Mouse (Mus musculus) CH12.LX (cell line): ENCODE results near the gene Mmrn2. TPM values are rescaled to one million over a fixed set of nuclear protein-coding genes. Genes with fewer than 3 reads are reported as not detected.

ENCODE experiments used
- DNase-seq: peaks from one replicate; pipeline ENCODE4 v3.0.0-alpha.2; 2013; ENCODE audit errors: extremely low read depth
- H3K27ac ChIP-seq: 2 replicates; pipeline ENCODE4 v1.5.1; 2012; ENCODE audit warnings: low read depth, mild to moderate bottlenecking, control low read depth, moderate library complexity; ENCODE audit not compliant: insufficient read depth
- H3K27me3 ChIP-seq: replicated peaks from 2 replicates; pipeline ENCODE3; 2012; ENCODE audit warnings: inconsistent platforms
- H3K36me3 ChIP-seq, 2 experiments: replicated peaks in 1 of 2; 2 replicates each; pipeline versions ENCODE3 to v1.6.1; 2012; ENCODE audit warnings: inconsistent platforms in 1 of 2, low read length in 1 of 2, mild to moderate bottlenecking in 1 of 2, mixed read lengths in 1 of 2, moderate library complexity in 1 of 2; ENCODE audit not compliant: control insufficient read depth in 1 of 2, insufficient read depth in 1 of 2
- H3K4me1 ChIP-seq, 2 experiments: 2 replicates each; pipeline ENCODE4 v1.6.1; 2012; ENCODE audit warnings: inconsistent platforms in 1 of 2, moderate library complexity in 1 of 2; ENCODE audit not compliant: insufficient read depth in 2 of 2, control insufficient read depth in 1 of 2
- H3K4me2 ChIP-seq: 2 replicates; pipeline ENCODE4 v1.6.1; 2012; ENCODE audit warnings: low read depth, mild to moderate bottlenecking, control low read depth; ENCODE audit not compliant: poor library complexity, insufficient read depth, severe bottlenecking
- H3K4me3 ChIP-seq, 3 experiments: fragments of 150-350 bp in 1 of 3; sonication (generic) in 1 of 3; replicated peaks in 1 of 3; 2 replicates each; pipeline versions ENCODE3 to v1.5.1; 2011 to 2012; ENCODE audit warnings: low read depth in 2 of 3, low read length in 2 of 3, mild to moderate bottlenecking in 2 of 3, moderate library complexity in 2 of 3, control low read depth in 1 of 3, improper control_type of control experiment in 1 of 3, inconsistent platforms in 1 of 3, mixed read lengths in 1 of 3; ENCODE audit not compliant: poor library complexity in 1 of 3
- H3K79me2 ChIP-seq: replicated peaks from 2 replicates; pipeline ENCODE4 v1.6.1; 2012; ENCODE audit warnings: mild to moderate bottlenecking, moderate library complexity; ENCODE audit not compliant: control insufficient read depth, poor library complexity, insufficient read depth, severe bottlenecking; ENCODE audit errors: extremely low read depth
- H3K9ac ChIP-seq: 2 replicates; pipeline ENCODE4 v1.6.1; 2012; ENCODE audit warnings: low read depth, mild to moderate bottlenecking, control low read depth, moderate library complexity; ENCODE audit not compliant: insufficient read depth
- H3K9me3 ChIP-seq: replicated peaks from 2 replicates; pipeline ENCODE3; 2012; ENCODE audit warnings: low read length, inconsistent platforms, mixed read lengths
- BHLHE40 ChIP-seq: IDR thresholded peaks from 2 replicates; pipeline ENCODE4 v1.6.1; 2011; ENCODE audit warnings: mild to moderate bottlenecking, low read depth, low read length, improper control_type of control experiment
- CHD2 ChIP-seq: IDR thresholded peaks from 2 replicates; pipeline ENCODE4 v1.6.1; 2011; ENCODE audit warnings: low read length, improper control_type of control experiment
- CTCF ChIP-seq, 2 experiments: IDR thresholded peaks in 1 of 2; conservative IDR thresholded peaks in 1 of 2; 2 replicates each; pipeline ENCODE4 v1.5.1; 2011 to 2012; ENCODE audit warnings: low read depth in 2 of 2, low read length in 2 of 2, improper control_type of control experiment in 1 of 2, inconsistent platforms in 1 of 2, mild to moderate bottlenecking in 1 of 2, moderate library complexity in 1 of 2
- EP300 ChIP-seq: IDR thresholded peaks from 2 replicates; pipeline ENCODE4 v1.6.1; 2011; ENCODE audit warnings: low read length, improper control_type of control experiment
- ETS1 ChIP-seq: conservative IDR thresholded peaks from 2 replicates; pipeline ENCODE4 v1.6.1; 2012; ENCODE audit warnings: low read depth, mild to moderate bottlenecking, inconsistent platforms, low read length, improper control_type of control experiment, moderate library complexity
- GABPA ChIP-seq: IDR thresholded peaks from 2 replicates; pipeline ENCODE4 v1.6.1; 2012; ENCODE audit warnings: low read depth, low read length, improper control_type of control experiment, inconsistent platforms; ENCODE audit not compliant: insufficient replicate concordance
- HCFC1 ChIP-seq: IDR thresholded peaks from 2 replicates; pipeline ENCODE4 v1.6.1; 2012; ENCODE audit warnings: low read depth, mild to moderate bottlenecking, inconsistent platforms, low read length, improper control_type of control experiment
- JUN ChIP-seq: IDR thresholded peaks from 2 replicates; pipeline ENCODE4 v1.6.1; 2011; ENCODE audit warnings: low read depth, mild to moderate bottlenecking, low read length, improper control_type of control experiment, moderate library complexity; ENCODE audit not compliant: insufficient read depth
- JUND ChIP-seq: conservative IDR thresholded peaks from 2 replicates; pipeline ENCODE4 v1.6.1; 2011; ENCODE audit warnings: low read depth, low read length, improper control_type of control experiment
- KAT2A ChIP-seq: IDR thresholded peaks from 2 replicates; pipeline ENCODE4 v1.6.1; 2012; ENCODE audit warnings: low read length, improper control_type of control experiment, inconsistent platforms; ENCODE audit not compliant: insufficient replicate concordance
- MAFK ChIP-seq: IDR thresholded peaks from 2 replicates; pipeline ENCODE4 v1.6.1; 2011; ENCODE audit warnings: low read length, improper control_type of control experiment; ENCODE audit not compliant: insufficient replicate concordance
- MAX ChIP-seq: IDR thresholded peaks from 2 replicates; pipeline ENCODE4 v1.6.1; 2011; ENCODE audit warnings: low read length, improper control_type of control experiment
- MYC ChIP-seq: IDR thresholded peaks from 2 replicates; pipeline ENCODE4 v1.6.1; 2011; ENCODE audit warnings: low read depth, mild to moderate bottlenecking, improper control_type of control experiment, low read length
- POLR2A ChIP-seq: IDR thresholded peaks from 2 replicates; pipeline ENCODE4 v1.6.1; 2011; ENCODE audit warnings: low read depth, mild to moderate bottlenecking, improper control_type of control experiment, low read length
- POLR2AphosphoS2 ChIP-seq: IDR thresholded peaks from 2 replicates; pipeline ENCODE4 v1.6.1; 2011; ENCODE audit warnings: low read depth, low read length, improper control_type of control experiment
- RAD21 ChIP-seq: IDR thresholded peaks from 2 replicates; pipeline ENCODE4 v1.6.1; 2011; ENCODE audit warnings: low read depth, mild to moderate bottlenecking, low read length, improper control_type of control experiment, moderate library complexity
- RCOR1 ChIP-seq: conservative IDR thresholded peaks from 2 replicates; pipeline ENCODE4 v1.6.1; 2012; ENCODE audit warnings: low read depth, mild to moderate bottlenecking, inconsistent platforms, low read length, improper control_type of control experiment
- SIN3A ChIP-seq: IDR thresholded peaks from 2 replicates; pipeline ENCODE4 v1.6.1; 2012; ENCODE audit warnings: low read length, improper control_type of control experiment, inconsistent platforms
- SMC3 ChIP-seq: IDR thresholded peaks from 2 replicates; pipeline ENCODE4 v1.6.1; 2011; ENCODE audit warnings: low read depth, low read length, improper control_type of control experiment
- TCF12 ChIP-seq: IDR thresholded peaks from 2 replicates; pipeline ENCODE4 v1.6.1; 2014; ENCODE audit warnings: low read depth, mild to moderate bottlenecking, inconsistent platforms, low read length, improper control_type of control experiment
- UBTF ChIP-seq: IDR thresholded peaks from 2 replicates; pipeline ENCODE4 v1.6.1; 2012; ENCODE audit warnings: low read depth, mild to moderate bottlenecking, inconsistent platforms, low read length, improper control_type of control experiment, moderate library complexity
- ZC3H11A ChIP-seq: IDR thresholded peaks from 2 replicates; pipeline ENCODE4 v1.6.1; 2012; ENCODE audit warnings: low read depth, mild to moderate bottlenecking, inconsistent platforms, low read length, improper control_type of control experiment
- ZKSCAN1 ChIP-seq: IDR thresholded peaks from 2 replicates; pipeline ENCODE4 v1.6.1; 2012; ENCODE audit warnings: low read depth, inconsistent platforms, low read length, improper control_type of control experiment, borderline replicate concordance
- ZMIZ1 ChIP-seq: IDR thresholded peaks from 2 replicates; pipeline ENCODE4 v1.6.1; 2012; ENCODE audit warnings: low read depth, mild to moderate bottlenecking, inconsistent platforms, low read length, improper control_type of control experiment
- ZNF384 ChIP-seq: IDR thresholded peaks from 2 replicates; pipeline ENCODE4 v1.6.1; 2012; ENCODE audit warnings: low read depth, low read length, improper control_type of control experiment, inconsistent platforms
- dilution Hi-C: fragments of 300-500 bp; cut with MboI; formaldehyde crosslinking; loops from 2 replicates; pipeline ENCODE4 v1.14.3; 2020; ENCODE audit warnings: low sequenced_read_pairs; ENCODE audit not compliant: extremely low pct_unique_long_range_greater_than_20kb, extremely low pct_ligation_motif_present
- in situ Hi-C: fragments of 300-500 bp; cut with MboI; formaldehyde crosslinking; loops from 3 replicates; pipeline ENCODE4 v1.14.3; 2019; ENCODE audit warnings: low sequenced_read_pairs, low pct_ligation_motif_present, low pct_unique_long_range_greater_than_20kb, mixed read lengths
- polyA plus RNA-seq: library from polyadenylated mRNA; unstranded; fragments of >175 nt; gene quantifications from 2 replicates; pipeline ENCODE4 v1.2.1, GENCODE M21; 2012; ENCODE audit warnings: low read depth; ENCODE audit not compliant: insufficient read length
- total RNA-seq, 2 experiments: library from RNA; depleted of rRNA; stranded (reverse); fragments of 300-350 nt in 1 of 2; fragments of >200 nt in 1 of 2; gene quantifications; 2 replicates each; pipeline ENCODE4 v1.2.3; 2012 to 2014

Mmrn2 gene
- total and polyA plus RNA-seq, 3 experiments: 0.06 TPM; not detected in 2

GRCm38 (mm10) chr14:34348301-34348700 lies 27.0 kb upstream of the Mmrn2 start:
- no peak overlapping the region for H3K27ac ChIP-seq
- dilution Hi-C loops: no loop called here
- H3K4me3 ChIP-seq: no peak overlapping the region
- no peaks in the 10 kb centered on the region for H3K79me2 ChIP-seq
- peaks cover 0 to 7% of the 10 kb centered on the region in 2 experiments; a peak in 1 of 4 replicates for H3K4me1 ChIP-seq
- no peaks in the 10 kb centered on the region for H3K27me3 ChIP-seq
- in situ Hi-C loops: no loop called here
- no peak overlapping the region for H3K9ac ChIP-seq
- H3K36me3 ChIP-seq: peaks cover 4 to 20% of the 10 kb centered on the region in 2 experiments
- DNase-seq: no peak
- H3K9me3 ChIP-seq: no peaks in the 10 kb centered on the region
- no peak overlapping the region for H3K4me2 ChIP-seq
- TF ChIP-seq KAT2A (no peak), GABPA (no peak), ZKSCAN1 (no peak), CHD2 (no peak), POLR2AphosphoS2 (no peak), HCFC1 (no peak), JUND (no peak), MAX (no peak), RCOR1 (no peak), SMC3 (no peak), MYC (no peak), EP300 (no peak), SIN3A (no peak), ETS1 (no peak), BHLHE40 (no peak), POLR2A (no peak), TCF12 (no peak), ZC3H11A (no peak), RAD21 (no peak)

GRCm38 (mm10) chr14:34349007-34349406 lies 26.3 kb upstream of the Mmrn2 start:
- peaks cover 0 to 5% of the 10 kb centered on the region in 2 experiments; a peak in 1 of 4 replicates for H3K4me1 ChIP-seq
- H3K27me3 ChIP-seq: peaks cover 3% of the 10 kb centered on the region
- no peak overlapping the region for H3K9ac ChIP-seq
- no peak overlapping the region for H3K27ac ChIP-seq
- no peak overlapping the region for H3K4me3 ChIP-seq
- no peak for DNase-seq
- no peaks in the 10 kb centered on the region for H3K9me3 ChIP-seq
- TF ChIP-seq CHD2 (no peak), ZKSCAN1 (no peak), ZNF384 (no peak), MAFK (no peak), UBTF (no peak), TCF12 (no peak), JUND (no peak), CTCF (conservative IDR thresholded peaks at IDR 0.05 in 1 of 2, IDR thresholded peaks at IDR 0.05 in 1 of 2; ENCODE audit: low read depth in 2 of 2, low read length in 2 of 2) (no peak), ZMIZ1 (no peak), SIN3A (no peak), POLR2AphosphoS2 (no peak), RCOR1 (no peak), RAD21 (no peak), HCFC1 (no peak), JUN (no peak)
- H3K36me3 ChIP-seq: peaks cover 0 to 16% of the 10 kb centered on the region in 2 experiments
- dilution Hi-C loops: no loop called here
- H3K4me2 ChIP-seq: no peak overlapping the region
- no peaks in the 10 kb centered on the region for H3K79me2 ChIP-seq
- in situ Hi-C loops: no loop called here
